Comparison of ENCODE assay signal across 19 mouse cellular contexts in genomic region chrX:166216248-166216647, GRCm38 (mm10). TPM values are rescaled to one million over a fixed set of nuclear protein-coding genes. Genes with fewer than 3 reads are reported as not detected.
"Had no signal": no experiment of that assay in that cellular context is flagged by ENCODE, and none has a peak within 500 bp of the region (broad histone marks: within the 10 kb centered on the region; RNA-seq: fewer than 3 reads in every experiment).

No protein-coding gene starts in this region.

- H3K9ac ChIP-seq: liver, embryonic 15.5 days; liver, postnatal 0 days; lung, embryonic 15.5 days; midbrain, embryonic 13.5 days; midbrain, embryonic 15.5 days; neural tube, embryonic 12.5 days had no signal

- H3K27ac ChIP-seq: liver, embryonic 15.5 days; lung, embryonic 15.5 days; macrophage; midbrain, embryonic 13.5 days; midbrain, embryonic 15.5 days; neural tube, embryonic 12.5 days had no signal

- H3K4me1 ChIP-seq: liver, embryonic 15.5 days; lung, embryonic 15.5 days; megakaryocyte, embryonic 14.5 days; midbrain, embryonic 13.5 days; midbrain, embryonic 15.5 days; neural tube, embryonic 12.5 days had no signal

- H3K9me3 ChIP-seq: liver, embryonic 15.5 days; lung, embryonic 15.5 days; megakaryocyte, embryonic 14.5 days; midbrain, embryonic 13.5 days; midbrain, embryonic 15.5 days; neural tube, embryonic 12.5 days had no signal

- H3K4me3 ChIP-seq: liver, embryonic 15.5 days; lung, embryonic 15.5 days; megakaryocyte, embryonic 14.5 days; midbrain, embryonic 13.5 days; midbrain, embryonic 15.5 days; neural tube, embryonic 12.5 days had no signal

- H3K27me3 ChIP-seq: lung, embryonic 15.5 days; midbrain, embryonic 15.5 days; neural tube, embryonic 12.5 days had no signal

- ATAC-seq: liver, postnatal 0 days; lung, postnatal 0 days; midbrain, embryonic 13.5 days; midbrain, embryonic 15.5 days had no signal

- H3K36me3 ChIP-seq: liver, embryonic 15.5 days; lung, embryonic 15.5 days; midbrain, embryonic 13.5 days; midbrain, embryonic 15.5 days; neural tube, embryonic 12.5 days had no signal

- DNase-seq: liver, postnatal 0 days; lung, adult 2 months; lung, postnatal 14 days; lung, postnatal 36 days; retina, postnatal 1 day; spleen, adult 18-20 months; thymus, adult 18-20 months; thymus, postnatal 14 days; thymus, postnatal 36 days had no signal

- H3K4me2 ChIP-seq: liver, embryonic 15.5 days; lung, embryonic 15.5 days; midbrain, embryonic 11.5 days; midbrain, embryonic 13.5 days; midbrain, embryonic 15.5 days; neural tube, embryonic 12.5 days had no signal

RNA-seq across cellular contexts. Expression of gene Gpm6b, which starts 22.5 kb away (rescaled TPM):
- total RNA-seq: monocyte, adult 5-6 weeks had no signal

RNA-seq across cellular contexts. Expression of gene Gemin8, which starts 46.0 kb away (rescaled TPM):
- total RNA-seq: monocyte, adult 5-6 weeks had no signal
